Mouse (Mus musculus) granulocyte monocyte progenitor cell, adult 5-6 weeks (primary cell): ENCODE results near the gene Gm14214. TPM values are rescaled to one million over a fixed set of nuclear protein-coding genes. Genes with fewer than 3 reads are reported as not detected.

Experiments
- ATAC-seq: replicated peaks from 2 replicates; pipeline ENCODE4 v1.8.0; 2016; ENCODE audit warnings: mild to moderate bottlenecking, moderate TSS enrichment, inconsistent platforms; ENCODE audit not compliant: poor library complexity, severe bottlenecking
- total RNA-seq, 2 experiments: library from RNA; stranded (forward) in 1 of 2; stranded (reverse) in 1 of 2; fragments of 200-712, 200-1000 nt in 1 of 2; fragments of >200 nt in 1 of 2; fragmentation: Nextera tagmentation in 1 of 2; gene quantifications; 2 replicates each; pipeline ENCODE4 v1.2.3; 2014 to 2017

Gm14214 gene
- total RNA-seq (2014; fragmentation: Nextera tagmentation) (not detected in 2 replicates), total RNA-seq (2017) (not detected in 2 replicates)

DNA sequence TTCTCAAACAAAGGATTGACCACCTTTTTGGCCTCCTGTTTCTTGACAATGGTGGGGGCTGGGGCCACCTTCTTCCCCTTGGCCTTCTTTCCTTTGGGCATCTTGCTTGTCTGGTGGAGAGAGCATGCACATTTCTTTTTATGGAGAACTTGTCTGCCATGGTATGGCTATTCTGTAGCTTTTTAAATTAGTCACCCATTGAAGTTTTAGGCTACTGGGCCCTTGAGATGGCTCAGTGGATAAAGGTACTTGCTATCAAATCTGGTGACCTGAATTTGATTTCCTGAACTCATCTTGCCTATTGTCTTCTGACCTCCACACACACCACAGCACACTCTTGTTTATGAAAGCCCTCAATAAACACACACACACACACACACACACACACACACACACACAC is at the start of gene Gm14214:
Gene Gm14214 (minus strand): TSS at position 101 of the 400 bp plus-strand sequence.
- no peak for ATAC-seq

DNA sequence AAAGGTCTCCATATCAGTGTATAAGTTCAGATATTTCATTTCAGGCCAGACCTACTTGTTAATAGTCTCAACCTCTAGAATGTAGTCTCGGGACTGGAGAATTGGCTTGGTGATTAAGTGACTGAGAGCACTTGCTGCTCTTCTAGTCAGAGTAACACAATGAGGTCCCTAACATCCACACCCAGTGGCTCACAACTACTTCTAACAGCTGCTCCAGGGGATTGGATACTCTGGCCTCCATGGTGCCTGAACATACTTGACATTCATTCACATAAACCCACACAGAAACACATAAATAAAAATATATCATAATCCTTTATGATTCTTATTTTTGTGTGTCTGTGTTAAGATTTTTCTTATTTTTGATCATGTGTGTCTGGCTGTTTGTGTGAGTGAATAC is 48.8 kb upstream of the Gm14214 start:
- no peak for ATAC-seq

DNA sequence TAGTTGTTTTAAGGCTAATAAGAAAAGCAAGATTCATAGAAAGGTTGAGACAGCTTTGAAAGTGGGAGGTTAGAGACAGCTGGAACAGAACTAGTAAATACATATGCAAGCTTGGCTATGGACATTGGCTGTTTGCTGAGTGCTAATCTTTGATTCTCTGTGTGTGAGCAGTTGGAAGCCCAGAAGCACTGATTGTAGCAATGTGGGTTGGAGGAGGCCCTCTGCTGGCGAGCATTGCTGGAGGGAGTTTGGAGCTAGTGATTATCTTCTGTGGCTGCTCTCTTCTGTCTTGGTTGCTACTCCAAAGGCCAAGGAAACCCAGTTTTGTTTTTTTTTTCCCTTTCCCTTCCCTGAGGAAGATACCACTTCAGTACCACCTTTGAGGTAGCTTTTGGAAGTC is 48.0 kb upstream of the Gm14214 start:
- ATAC-seq: no peak

DNA sequence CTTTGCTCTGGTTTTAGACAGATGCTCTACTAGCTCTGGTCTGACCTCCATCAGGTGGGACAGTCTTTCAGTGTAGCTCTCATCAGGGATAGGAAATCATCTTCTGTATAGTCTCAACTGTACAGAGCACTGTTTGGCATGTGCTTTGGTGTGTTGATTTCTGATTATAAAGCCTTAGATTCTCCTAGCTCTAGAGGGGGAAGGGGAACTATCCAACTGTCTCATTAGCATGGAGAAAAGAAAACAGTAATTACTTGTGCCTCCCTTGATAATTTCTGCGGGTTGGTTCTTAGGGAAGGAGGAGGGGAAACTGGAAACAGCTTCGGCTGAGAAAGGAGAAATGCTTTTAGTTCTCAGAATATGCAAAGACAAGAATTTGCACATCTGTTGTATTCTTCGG is 47.3 kb upstream of the Gm14214 start:
- ATAC-seq: no peak

DNA sequence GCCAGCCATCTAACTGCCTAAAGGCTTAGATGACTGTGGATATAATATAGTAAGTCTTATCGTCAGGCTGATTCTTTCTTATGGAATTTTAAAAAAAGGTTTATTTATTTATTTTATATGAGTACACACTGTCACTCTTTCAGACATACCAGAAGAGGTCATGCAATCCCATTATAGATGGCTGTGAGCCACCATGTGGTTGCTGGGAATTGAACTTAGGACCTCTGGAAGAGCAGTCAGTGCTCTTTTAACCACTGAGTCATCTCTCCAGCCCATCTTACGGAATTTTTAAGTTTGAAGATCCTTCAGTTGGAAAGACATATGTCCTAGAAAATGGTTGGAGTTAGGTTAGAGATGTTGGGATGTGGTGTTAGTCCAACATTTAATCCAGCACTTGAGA is 43.6 kb upstream of the Gm14214 start:
- no peak for ATAC-seq

DNA sequence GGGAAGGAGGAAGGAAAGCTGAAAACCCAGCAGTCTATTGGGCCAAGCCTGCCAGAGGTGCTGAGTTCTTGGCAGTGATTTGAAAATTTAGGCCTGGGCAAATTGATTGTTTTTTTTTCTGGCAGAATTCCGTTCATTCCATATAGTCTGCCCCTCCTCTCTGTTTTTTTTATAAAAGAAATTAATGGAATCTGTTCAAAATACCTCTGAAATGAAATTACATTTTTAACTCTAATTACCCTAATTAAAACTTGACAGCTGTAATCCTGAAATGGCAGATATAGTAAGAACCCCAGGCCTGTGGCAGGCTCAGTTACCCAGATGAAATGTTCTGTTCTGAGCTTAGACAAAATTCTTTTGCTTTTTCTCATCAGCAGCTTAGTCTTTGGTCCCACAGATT is 41.0 kb upstream of the Gm14214 start:
- no peak for ATAC-seq

DNA sequence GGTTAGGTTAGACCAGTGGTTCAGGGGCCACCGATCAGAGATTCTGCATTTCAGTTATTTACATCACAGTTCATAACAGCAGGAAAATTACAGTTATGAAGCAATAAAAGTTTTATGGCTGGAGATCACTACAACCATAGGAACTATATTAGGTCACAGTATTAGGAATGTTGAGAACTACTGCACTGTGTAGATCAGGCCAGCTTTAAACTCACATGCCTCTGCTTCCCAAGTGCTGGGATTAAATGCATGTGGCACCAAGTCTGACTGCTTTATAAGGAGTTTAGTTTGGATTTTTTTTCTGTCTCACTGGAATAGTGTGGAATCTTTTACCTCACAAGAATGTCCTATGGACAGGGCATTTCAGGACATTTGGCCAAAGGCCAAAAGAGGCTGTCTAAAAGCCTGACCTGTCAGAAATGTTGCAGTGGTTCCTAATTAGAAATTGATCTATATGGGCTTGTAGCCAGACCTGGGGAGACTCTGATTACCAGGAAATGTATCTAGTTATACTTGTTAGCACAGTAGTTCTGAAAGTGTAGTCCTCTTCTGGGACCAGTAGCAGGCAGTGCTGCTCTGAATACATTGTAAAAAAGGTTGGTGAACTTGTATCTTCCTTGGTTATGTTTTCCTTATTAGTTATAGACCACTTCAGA is 39.4 kb upstream of the Gm14214 start:
- peak; percentile 40 for ATAC-seq

DNA sequence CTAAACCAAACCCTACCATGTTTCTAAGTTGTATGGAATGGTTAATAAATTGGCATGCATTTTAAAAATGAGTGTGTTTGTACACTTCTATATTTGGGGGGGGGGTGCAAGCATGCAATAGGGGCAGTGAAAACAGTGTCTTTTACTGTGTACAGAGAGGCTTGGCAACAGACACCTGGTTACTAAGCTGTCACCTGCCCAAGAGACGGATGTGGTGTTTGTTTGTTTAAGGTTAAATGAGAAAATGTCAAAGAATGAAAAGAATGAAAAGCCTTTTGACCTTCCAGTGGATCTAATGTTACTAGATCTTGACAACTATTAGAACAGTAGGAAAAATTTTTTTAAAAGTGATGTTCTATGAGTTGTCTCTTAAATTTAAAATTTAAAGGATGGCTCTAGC is 37.9 kb upstream of the Gm14214 start:
- no peak for ATAC-seq

DNA sequence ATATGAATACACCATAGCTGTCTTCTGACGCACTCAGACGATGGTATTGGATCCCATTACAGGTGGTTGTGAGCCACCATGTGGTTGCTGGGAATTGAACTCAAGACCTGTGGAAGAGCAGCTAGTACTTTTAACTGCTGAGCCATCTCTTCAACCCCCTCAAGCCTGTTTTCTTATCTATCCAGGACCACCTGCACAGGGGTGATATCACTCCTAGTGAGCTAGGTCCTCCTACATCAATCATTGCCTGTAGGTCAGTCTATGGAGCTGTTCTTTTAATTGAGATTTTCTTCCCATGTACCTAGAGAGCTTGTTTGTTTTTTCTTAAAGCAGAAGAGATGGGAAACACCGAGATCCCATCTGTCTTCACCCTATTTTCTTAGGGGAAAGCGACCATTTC is 34.0 kb upstream of the Gm14214 start:
- no peak for ATAC-seq

DNA sequence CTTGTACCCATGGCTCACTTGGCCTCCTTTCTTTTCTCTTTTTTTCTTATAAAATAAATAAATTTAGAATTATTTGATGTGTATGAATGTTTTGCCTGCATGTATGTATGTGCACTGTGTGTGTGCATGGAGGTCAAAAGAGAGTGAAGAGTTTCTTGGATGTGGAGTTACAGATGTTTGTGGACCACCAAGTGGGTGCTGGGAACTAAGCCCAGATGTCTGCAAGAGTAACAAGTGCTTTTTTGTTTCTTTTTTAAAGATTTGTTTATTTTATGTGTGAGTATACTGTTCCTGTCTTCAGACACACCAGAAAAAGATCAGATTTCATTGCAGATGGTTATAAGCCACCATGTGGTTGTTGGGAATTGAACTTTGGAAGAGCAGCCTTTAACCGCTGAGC is 33.5 kb upstream of the Gm14214 start:
- no peak for ATAC-seq

DNA sequence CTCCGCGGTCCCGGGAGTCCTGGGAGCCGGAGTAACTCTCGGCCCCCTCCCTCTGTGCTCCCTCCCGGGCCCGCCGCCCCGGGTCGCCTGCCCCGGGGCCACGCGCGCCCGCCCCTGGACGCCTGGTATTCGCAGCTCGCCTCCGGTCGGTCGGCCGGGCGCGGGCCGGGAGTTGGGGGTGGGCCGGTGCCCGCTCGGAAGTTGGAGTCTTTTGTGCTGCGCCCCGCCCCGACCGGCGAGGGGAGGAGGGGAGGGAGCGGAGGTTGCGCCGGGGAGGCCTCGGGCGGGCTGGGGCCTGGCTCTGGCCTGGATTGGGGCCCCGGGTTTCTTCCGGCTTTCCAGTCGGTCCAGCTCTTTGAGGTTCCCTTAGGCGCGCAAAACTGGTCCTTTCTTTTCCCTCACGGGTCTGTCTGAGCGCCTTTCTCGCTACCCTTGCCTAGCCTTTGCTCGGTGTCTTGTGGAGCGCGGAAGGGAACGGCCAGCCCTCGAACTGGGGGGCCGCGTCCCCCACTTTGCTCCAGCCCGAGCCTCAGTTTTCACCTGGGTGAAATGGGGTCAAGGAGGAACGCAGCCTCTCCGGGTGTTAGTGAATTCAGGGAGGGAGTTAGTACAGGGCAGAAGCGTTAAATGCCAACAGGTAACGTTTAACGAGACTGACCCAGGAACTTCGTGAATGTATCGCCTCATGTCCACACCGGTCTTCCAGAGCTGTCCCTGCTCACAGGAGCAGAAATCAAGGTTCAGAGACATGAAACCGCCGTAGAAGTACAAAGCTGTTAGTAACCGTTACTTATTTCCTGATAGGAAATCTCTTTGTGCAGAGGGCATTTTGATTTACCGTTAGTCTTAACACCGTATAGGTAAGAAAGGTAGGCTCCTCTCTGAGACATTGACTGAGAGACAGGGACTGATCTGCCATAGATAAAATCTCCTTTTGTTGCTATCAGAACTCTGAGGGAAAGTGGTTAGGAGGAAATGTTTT is 22.1 kb upstream of the Gm14214 start:
- ATAC-seq: peak; percentile 33

DNA sequence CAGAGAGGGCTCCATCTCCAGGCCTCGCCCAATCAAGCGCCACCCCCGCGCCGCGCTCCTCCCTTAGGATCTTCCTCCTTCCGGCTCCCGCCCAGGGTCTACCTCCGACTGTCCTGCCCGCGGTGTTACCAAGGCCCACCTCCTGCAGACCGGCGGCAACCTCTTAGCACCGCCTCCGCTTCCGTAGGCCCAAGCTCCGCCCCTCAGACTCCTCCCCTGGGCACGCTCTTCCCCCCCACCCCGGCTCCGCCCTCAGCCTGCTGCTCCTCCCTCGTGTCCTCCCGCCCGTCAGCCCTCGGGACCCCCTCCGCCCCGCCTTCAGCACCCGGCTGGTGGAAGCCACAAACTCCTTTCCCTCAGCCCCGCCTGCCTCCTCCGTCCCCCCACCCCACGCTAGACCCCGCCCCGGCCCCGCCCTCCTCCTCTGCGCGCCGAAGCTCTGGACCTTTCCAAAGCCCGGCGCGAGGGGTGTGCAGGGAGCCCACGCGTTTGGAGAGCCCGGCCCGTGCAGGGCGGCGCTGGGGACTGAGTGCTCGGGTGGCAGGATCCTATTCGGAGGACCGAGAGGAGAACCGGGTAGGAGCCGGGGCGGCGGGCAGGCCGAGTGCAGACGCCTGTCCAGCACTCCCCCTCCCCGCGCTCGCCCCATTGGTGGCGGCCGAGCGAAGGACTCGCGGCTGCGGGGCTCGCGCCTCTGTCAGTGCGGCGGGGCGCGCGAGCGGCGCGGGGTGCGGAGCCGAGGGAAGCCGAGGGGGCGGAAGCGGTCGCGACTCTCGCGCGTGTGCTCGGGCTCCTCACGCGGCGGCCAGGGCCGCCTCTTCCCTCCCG is 21.0 kb upstream of the Gm14214 start, which contains the start of the genes Raly and a:
Gene Raly (plus strand): TSS at position 441 of the 828 bp plus-strand sequence.
Gene a (plus strand): TSS at position 747 of the 828 bp plus-strand sequence.
- peak; percentile 88 for ATAC-seq

DNA sequence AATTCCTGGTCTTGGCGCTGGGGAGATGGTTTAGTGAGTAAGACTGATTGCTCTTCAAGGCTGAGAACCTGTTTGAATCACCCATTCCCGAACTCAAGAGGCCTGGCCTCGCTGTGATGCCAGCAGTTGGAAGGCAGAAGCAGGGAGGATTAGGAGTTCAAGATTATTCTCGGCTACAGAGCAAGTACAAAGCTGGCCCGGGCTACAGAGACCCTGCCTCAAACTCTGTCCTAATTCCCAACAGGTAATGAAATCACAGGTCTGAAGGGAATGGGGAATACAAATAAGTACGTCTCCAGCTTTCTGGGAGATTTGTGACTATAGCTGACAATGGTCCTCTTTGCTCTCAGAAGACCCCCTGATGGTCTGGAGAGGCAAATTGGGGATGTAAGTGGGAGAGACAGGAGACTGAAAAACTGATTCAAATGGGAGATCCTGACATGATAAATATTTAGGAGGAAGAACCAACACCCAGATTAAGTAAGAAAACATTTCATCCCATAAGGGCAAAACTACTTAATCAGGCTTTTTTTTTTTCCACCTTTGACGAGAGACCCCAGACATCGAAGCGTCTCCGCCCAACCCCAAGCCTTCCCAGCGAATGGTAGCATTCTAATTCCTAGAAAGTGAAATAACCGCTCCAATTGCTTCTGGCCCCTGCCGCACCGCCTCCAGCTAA is 20.3 kb upstream of the Gm14214 start:
- ATAC-seq: no peak

DNA sequence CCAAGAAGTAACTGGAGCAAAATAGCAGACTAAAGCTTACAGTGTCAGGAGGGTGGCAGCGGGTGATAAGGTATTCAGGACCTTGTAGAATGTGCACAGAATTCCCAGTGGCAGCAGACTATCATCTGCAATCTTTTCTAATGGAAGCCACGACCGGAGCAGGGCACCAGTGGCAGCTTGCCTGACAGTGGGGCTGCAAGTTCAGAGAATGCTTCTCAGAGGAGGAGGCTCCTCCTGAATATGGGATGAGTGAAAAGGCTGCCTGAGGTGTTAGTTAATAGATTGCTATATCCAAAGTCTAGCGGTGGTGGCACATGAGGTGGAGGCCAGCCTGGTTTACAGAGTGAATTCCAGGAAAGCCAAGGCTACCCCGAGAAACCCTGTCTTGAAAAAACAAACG is 19.6 kb upstream of the Gm14214 start:
- ATAC-seq: no peak

DNA sequence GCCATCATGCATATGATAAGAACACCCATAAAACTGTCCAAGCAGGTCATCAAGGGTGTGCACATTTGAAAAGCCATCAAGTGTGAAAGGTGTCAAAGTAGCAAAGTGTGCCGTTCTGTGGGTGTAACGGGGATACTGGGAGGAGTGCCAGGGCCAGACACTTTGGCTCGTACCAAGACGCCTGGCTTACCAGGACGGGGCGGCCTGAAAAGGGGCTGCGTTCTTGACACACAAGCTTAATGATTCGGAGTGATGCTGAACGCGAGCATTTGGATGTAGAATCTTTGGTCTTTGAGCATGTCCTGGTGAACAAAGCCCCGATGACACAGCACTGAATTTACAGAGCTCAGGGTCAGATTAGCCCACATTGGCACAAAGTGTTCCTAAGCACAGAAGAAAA is 16.9 kb upstream of the Gm14214 start:
- ATAC-seq: no peak

DNA sequence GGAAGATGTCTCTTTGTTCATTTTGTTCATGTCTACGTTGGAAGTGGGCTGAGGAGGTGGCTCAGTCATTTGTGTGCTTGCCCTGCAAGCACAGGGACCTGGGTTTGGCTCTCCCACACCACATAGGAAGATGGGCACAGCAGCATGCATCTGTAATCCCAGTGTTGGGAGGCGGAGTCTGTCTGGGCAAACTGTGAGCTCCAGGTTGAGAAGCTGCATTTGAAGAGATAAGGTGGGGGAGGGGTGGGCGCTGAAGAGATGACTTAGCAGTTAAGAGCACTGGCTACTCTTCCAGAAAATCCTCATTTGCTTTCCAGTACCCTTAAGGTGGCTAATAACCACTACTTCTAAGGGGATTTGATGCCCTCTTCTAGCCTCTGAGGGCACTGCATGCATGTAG is 16.4 kb upstream of the Gm14214 start:
- ATAC-seq: no peak

DNA sequence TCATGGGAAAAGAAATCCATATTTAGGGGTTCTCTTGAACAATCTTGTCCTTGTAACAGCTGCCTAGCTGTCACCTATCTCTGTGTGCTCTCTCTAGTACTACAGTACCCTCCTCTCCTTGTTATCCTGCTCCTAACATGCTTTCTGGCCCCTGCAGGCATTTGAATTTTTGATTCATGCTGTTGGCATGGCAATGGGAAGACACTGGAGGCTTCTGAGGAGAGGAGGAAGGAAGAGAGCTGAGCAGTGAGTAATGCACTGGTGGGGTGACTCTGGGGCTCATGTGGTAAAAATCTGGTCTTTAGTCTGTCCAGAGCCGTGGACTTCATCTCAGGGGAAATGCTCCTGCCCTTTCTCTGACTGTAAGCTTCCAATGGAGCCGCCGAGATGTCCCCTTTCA is 15.5 kb upstream of the Gm14214 start:
- ATAC-seq: no peak

DNA sequence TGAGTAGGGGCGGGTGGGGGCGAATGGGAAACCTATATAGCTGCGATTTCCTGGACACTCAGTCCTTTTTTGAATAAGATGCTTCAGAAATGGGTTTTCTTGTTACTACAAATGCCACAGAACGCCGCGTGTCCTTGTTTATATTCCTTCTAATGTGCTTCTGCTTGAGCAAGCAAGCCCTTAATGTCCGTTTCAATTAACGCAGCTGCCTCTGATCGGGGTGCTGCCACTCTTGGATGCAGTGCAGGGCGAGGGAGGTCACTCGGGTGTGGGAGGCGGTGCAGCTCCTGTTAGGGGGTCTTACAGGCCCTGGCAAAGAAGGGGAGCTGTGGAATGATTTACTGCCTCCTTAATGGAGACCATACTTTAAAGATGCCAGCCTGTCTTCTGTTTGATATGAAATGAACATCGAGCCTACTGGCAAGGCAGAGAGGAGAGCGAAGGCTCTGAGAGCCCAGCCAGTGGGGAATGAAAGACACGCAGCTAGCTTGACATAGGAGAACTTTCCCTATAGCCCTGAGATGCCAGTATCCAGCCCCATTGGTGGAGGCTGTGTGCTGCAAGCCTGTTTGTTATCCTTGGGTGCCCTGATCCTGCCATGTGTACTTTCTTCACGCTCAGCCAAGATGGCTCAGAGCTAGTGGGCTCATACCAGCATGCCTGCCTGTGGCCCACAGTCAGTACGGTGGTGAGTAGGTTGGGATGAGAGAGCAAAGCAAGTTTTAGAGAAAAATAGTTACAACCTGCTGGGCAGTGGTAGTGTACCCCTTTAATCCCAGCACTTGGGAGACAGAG is 13.2 kb upstream of the Gm14214 start:
- no peak for ATAC-seq

DNA sequence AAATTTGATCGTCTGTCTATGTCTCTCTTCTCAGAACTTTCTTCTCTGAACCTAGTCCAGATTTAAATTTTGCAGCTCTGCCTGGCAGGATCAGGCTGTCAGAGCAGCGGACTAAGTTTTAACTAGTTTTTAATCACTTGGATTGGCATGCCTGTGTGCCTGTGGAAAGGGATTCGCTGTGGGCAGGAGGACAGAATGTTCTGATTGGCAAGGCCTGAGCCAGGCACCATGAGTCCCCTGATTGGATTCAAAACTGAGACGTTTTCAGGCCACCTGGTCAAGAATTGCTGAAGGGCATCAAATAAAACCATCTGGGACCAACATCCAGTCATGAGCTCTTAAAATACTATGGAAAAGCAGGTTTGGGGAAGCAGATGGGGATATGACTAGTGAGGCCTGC is 12.5 kb upstream of the Gm14214 start:
- ATAC-seq: no peak
